Mouse (Mus musculus): ENCODE measurements at regions not wholly inside any gene's neighbourhood (a gene's known extent, or its start where the extent isn't known, plus 50 kb on each side); places are given as distances from the start of the nearest gene placed in this dataset.

GRCm38 (mm10) chr1:73077156-73077555 is 61.4 kb upstream of the Tnp1 start:
- Histone ChIP-seq H3K27ac (ENCODE audit: control insufficient read depth, low read depth, low read length) (no peak overlapping the region), H3K4me3 (ENCODE audit: control insufficient read depth in 1 of 2, insufficient read depth in 1 of 2, low read depth in 2 of 2, low read length in 2 of 2) (no peak overlapping the region), H3K79me2 (ENCODE audit: control insufficient read depth, insufficient read depth, low read length, poor library complexity) (no peaks in the 10 kb centered on the region), H3K36me3 (ENCODE audit: control insufficient read depth in 1 of 2, insufficient read depth in 2 of 2, low read length in 2 of 2) (no peaks in the 10 kb centered on the region), H3K9ac (ENCODE audit: control insufficient read depth, low read depth, low read length, poor library complexity, severe bottlenecking) (no peak overlapping the region), H3K9me3 (replicated peaks; ENCODE audit: insufficient read depth, low read length) (no peaks in the 10 kb centered on the region), H3K4me1 (ENCODE audit: control insufficient read depth in 1 of 2, insufficient read depth in 2 of 2, low read length in 2 of 2) (no peaks in the 10 kb centered on the region), H3K27me3 (ENCODE audit: control insufficient read depth in 1 of 2, insufficient read depth in 2 of 2, low read length in 2 of 2) (no peaks in the 10 kb centered on the region)
- TF ChIP-seq RAD21 (IDR thresholded peaks at IDR 0.05; ENCODE audit: low read depth, low read length) = no peak
- TF ChIP-seq MAFK (IDR thresholded peaks at IDR 0.05; ENCODE audit: borderline replicate concordance, low read depth, low read length) = no peak
- no peak for TF ChIP-seq CHD1 (IDR thresholded peaks at IDR 0.05; ENCODE audit: low read depth, low read length)
- no peak for TF ChIP-seq MAX (IDR thresholded peaks at IDR 0.05; ENCODE audit: low read length)
- no peak for TF ChIP-seq BHLHE40 (IDR thresholded peaks at IDR 0.05; ENCODE audit: borderline replicate concordance, low read depth, low read length)
- TF ChIP-seq ZNF384 (IDR thresholded peaks at IDR 0.05; ENCODE audit: low read depth, low read length) = no peak
- no peak for TF ChIP-seq USF2 (IDR thresholded peaks at IDR 0.05; ENCODE audit: borderline replicate concordance in 1 of 2, insufficient read depth in 1 of 2, low read depth in 1 of 2, low read length in 2 of 2)
- no peak for TF ChIP-seq KAT2A (conservative IDR thresholded peaks at IDR 0.05; ENCODE audit: low read depth, low read length)
- TF ChIP-seq POLR2AphosphoS2 (IDR thresholded peaks at IDR 0.05; ENCODE audit: low read length) = no peak
- no peak for TF ChIP-seq ZC3H11A (IDR thresholded peaks at IDR 0.05; ENCODE audit: low read depth, low read length)
- DNase-seq (ENCODE audit: low read depth, low spot score) = no peak

- H3K27me3 ChIP-seq (ENCODE audit: control insufficient read depth in 1 of 2, insufficient read depth in 2 of 2, low read length in 2 of 2) = no peaks in the 10 kb centered on the region
- H3K9me3 ChIP-seq (replicated peaks; ENCODE audit: insufficient read depth, low read length) = no peaks in the 10 kb centered on the region
- no peak overlapping the region for H3K9ac ChIP-seq (ENCODE audit: control insufficient read depth, low read depth, low read length, poor library complexity, severe bottlenecking)
- H3K4me3 ChIP-seq (ENCODE audit: control insufficient read depth in 1 of 2, insufficient read depth in 1 of 2, low read depth in 2 of 2, low read length in 2 of 2) = no peak overlapping the region
- no peaks in the 10 kb centered on the region for H3K36me3 ChIP-seq (ENCODE audit: control insufficient read depth in 1 of 2, insufficient read depth in 2 of 2, low read length in 2 of 2)
- no peak overlapping the region for H3K27ac ChIP-seq (ENCODE audit: control insufficient read depth, low read depth, low read length)
- H3K4me1 ChIP-seq (ENCODE audit: control insufficient read depth in 1 of 2, insufficient read depth in 2 of 2, low read length in 2 of 2) = no peaks in the 10 kb centered on the region
- no peak for DNase-seq (ENCODE audit: low read depth, low spot score)
- TF ChIP-seq GABPA (IDR thresholded peaks at IDR 0.05; ENCODE audit: low read depth, low read length) (no peak), BHLHE40 (IDR thresholded peaks at IDR 0.05; ENCODE audit: borderline replicate concordance, low read depth, low read length) (no peak), TAL1 (IDR thresholded peaks at IDR 0.05; ENCODE audit: low read length) (no peak), TCF12 (IDR thresholded peaks at IDR 0.05; ENCODE audit: low read depth, low read length) (no peak), EP300 (IDR thresholded peaks at IDR 0.05; ENCODE audit: low read depth in 1 of 2, low read length in 2 of 2) (no peak), SMC3 (IDR thresholded peaks at IDR 0.05; ENCODE audit: low read depth, low read length) (no peak), POLR2AphosphoS5 (IDR thresholded peaks at IDR 0.05; ENCODE audit: borderline replicate concordance, low read depth, low read length) (no peak), JUND (IDR thresholded peaks at IDR 0.05; ENCODE audit: low read depth, low read length) (no peak), NRF1 (IDR thresholded peaks at IDR 0.05; ENCODE audit: insufficient read depth, low read depth, low read length, poor library complexity, severe bottlenecking) (no peak), SIN3A (IDR thresholded peaks at IDR 0.05; ENCODE audit: low read length) (no peak)
- no peaks in the 10 kb centered on the region for H3K79me2 ChIP-seq (ENCODE audit: control insufficient read depth, insufficient read depth, low read length, poor library complexity)
Observed at GRCm38 (mm10) chr1:73075699-73076373, 60.1 kb upstream of the Tnp1 start.
